Mouse (Mus musculus) induced T-regulatory cell, adult 2 months (primary cell): Measurements from ENCODE around the gene Rfx4.

Experiments used
- DNase-seq: peaks from one replicate; pipeline ENCODE4 v3.0.0-alpha.2; 2012; ENCODE audit warnings: low read depth

Rfx4 gene

DNA sequence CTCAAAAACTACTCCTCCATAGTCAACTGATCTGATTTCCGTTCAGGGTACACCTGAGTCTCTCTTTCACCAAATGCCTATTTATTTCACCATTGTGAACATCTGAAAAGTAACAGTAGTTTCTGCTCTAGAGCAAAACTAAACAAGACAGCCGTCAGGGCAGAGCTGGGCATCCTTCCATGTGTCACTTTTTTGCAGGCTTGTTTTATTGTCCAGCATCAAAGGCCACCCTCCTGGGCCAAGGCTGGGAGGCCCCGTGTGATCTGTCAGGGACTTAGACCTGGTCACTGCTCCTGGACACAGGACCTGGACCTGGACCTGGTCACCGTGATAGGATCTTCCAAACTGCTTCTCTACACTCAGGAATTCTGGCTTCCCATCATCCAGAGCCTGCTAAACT, 116.1 kb downstream of the Rfx4 start:
- no peak for DNase-seq

DNA sequence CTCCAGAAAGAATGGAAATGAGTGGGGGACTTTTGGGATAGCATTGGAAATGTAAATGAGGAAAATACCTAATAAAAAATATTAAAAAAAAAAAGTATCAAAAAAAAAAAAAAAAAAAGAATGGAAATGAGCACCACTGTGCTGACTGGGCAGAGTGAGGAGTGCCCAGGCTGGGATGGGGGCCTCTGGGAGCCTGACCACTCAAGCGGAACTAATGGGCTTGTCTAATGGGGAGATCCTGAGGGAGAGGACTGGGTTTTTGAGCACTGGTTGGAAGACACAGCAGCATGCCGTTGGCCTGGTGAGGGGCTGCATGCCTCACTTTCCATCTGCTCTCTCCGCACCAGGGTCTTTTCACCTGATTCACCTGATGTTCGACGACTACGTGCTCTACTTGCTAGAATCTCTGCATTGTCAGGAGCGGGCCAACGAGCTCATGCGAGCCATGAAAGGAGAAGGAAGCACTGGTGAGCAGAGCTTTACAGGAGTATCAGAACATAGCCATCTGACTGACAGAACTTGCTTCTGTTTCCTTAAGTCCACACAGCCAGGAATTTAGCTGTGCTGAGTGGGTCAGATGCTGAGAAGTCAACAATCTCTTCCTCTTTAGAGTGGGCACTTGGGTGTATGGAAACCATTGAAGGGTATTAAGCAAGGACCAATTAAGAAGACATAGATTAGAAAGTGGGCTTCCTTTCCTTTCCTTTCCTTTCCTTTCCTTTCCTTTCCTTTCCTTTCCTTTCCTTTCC, 124.1 kb downstream of the Rfx4 start:
- DNase-seq = no peak

DNA sequence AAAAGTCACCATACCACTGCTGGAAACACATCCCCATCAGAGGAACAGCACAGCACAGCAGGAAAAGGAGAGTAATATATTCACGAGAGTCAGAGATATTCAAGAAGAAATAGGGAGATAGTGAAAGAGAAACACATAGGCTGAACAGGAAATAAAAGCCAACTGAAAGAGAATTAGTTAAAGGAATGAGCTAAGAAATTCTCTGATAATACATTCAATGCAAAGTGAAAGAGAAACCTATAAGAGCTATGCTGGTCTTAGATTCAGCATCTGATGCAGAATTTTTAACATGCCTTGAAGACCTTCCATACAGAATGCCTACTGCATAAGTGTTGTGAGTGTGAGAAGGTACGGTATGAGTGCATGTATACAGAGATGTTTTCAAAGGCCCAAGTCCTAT, 126.7 kb downstream of the Rfx4 start:
- peak; percentile 36 for DNase-seq

DNA sequence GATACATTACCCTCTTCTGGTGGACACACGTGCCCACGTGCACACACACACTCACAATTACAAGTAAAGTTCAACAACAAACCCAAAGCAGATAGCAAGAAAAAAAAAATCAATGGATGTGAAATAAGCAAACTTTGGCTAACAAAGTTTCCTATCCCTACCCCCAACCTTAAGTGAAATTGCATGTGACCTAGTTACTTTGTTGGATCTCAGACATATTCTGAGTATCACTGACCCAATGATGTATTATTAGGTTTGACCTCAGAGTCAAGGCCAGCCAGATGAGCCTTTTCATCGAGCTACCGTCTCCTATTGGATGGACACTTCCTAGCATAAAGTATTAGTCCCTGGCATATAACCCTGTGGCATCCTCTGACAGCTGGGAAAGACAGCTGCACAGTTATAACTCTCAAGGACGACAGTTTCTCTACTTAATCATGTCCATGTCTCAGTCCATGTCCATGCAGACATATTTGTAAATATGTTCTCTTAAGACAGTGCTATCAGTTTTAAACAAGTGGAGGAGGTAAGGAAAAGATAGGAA, 129.6 kb downstream of the Rfx4 start:
- no peak for DNase-seq

DNA sequence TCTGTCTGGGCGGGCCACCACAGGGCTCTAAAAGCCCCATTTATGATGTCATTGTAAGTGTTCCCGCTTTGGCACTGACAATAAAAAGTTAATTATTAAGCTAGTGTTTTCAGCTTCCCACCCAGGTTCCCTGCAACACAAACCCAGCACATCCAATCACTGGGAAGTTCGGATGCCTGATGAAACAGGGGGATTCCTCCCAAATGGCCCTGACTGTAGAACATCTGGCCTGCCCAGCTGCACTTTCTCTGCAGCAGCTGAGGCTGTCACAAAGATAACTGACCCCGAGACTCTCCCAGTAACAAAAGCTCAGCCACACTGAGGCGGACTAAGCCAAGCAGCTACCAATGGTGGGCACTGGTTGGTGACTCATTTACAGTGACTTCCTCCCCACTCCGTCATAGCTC, 130.4 kb downstream of the Rfx4 start:
- DNase-seq = no peak

DNA sequence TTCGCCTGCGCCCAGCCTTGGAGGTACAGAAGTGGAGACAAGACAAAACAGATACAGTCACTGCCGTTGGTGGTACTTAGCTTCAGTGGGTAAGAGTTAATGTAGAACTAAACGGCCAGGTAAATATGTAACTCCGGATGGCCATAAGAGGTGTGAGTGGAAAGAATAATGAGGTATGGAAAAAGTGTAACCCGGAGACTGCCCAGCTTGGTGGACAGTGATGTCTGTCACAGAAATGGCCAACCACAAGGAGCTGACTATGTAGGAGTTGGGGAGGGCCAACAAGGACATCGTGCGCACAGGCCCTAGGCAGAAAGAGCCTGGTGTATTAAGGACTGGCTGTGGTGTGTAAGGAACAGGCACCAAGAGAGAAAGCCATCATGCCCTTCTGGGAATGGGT, 130.9 kb downstream of the Rfx4 start:
- no peak for DNase-seq

DNA sequence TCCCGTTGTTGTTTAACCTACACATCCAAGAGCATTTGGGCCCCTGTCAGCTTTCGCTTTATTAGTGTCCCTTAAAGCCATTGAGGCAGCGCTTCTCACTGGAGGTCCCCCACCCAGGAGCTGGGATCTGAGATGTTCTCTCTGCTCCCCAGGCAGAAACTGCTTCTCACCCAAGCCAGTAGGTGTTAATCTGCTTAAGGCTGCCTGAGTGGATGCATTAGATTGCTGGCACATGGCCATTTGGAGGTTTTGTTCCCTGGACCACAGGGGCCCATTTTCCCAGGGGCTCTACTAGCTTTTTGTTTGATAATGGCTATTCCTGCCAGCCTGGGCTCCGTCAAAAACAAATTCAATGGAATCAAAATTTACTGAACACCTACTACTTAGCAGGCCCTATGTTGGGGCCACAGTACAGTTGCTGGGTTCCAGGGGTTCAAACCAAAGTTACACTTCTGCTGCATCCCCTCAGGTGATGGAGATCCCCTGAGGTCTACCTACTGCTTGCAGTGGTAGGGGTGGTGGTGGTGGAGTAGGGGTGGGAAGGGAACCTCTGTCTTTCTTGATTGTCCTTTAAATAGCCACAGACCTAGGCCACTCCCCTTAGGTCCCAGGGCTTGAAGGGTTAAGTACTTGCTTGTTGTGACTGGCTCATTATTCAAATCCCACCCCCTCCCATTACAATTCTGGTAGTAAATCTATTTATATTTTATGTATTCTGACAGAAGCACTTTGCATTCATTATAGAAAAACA, 133.4 kb downstream of the Rfx4 start:
- DNase-seq = no peak

DNA sequence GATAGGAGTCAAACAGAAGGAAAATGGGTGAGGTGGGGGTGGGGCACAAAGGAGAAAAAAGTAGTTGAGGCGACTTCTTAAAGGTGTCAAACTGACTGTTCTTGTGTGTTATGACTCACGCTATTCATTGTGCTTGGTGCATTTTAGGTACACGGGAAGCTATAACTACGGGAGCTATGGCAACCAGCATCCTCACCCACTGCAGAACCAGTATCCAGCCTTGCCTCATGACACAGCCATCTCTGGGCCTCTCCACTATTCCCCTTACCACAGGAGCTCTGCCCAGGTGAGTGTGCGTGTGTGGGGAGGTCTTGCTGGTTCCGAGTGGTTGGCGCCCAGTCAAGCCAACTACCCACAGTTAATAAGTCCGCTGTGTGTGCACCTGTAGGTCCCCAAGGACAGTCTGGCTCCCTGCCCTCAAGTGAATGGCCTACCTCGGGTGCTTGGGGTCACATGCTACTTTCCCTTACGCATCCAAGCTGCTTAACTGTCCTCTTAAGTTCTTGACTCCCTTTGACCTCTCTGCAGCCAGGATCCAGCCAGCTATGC, 140.0 kb downstream of the Rfx4 start:
- DNase-seq = peak; percentile 46

DNA sequence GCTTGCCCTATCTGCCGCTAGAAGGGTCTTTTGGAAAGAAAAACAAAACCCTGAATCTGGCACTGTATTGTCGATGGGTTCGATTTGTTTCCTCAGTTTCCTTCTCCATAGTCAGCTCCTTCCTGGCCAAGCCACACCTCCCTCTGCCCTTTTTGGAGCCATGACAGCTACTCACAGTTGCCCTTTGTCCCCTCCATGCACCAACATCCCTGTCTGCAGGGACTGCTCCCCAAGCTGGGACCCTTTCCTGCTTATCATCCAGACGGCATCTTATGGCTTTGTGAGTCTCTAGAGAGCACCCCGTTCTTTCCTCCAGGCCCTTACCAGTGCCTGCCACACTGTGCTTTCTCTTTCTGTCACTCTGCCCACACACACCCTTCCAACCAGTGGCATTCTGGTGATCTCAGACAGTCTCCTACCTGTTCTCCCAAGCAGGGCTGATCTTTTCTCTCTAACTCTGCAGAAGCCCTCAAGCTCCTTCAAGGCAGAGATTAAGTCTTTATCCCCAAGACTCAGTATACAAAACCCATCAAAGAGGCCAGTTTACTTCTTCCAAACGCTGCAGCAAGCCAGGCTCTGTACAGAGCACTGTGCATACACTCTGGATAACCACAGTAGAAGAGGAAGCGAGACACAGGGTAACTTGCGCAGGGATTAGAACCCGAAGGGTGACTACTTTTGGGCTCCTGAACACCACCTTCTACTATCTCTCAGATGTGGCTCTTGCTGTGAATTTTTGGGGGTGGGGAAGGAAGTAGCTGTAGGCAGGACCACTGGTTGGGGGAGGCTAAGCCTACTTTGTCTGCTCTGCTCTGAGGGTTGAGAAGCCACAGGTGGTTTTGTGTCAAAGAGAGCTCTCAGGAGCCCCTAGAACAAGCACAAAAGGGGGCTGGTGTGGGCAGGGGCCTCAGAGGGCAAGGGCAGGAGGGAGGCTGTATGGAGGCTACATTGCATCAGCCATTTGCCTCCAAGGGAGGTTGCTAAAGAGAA, 141.4 kb downstream of the Rfx4 start:
- DNase-seq = peak; percentile 33

DNA sequence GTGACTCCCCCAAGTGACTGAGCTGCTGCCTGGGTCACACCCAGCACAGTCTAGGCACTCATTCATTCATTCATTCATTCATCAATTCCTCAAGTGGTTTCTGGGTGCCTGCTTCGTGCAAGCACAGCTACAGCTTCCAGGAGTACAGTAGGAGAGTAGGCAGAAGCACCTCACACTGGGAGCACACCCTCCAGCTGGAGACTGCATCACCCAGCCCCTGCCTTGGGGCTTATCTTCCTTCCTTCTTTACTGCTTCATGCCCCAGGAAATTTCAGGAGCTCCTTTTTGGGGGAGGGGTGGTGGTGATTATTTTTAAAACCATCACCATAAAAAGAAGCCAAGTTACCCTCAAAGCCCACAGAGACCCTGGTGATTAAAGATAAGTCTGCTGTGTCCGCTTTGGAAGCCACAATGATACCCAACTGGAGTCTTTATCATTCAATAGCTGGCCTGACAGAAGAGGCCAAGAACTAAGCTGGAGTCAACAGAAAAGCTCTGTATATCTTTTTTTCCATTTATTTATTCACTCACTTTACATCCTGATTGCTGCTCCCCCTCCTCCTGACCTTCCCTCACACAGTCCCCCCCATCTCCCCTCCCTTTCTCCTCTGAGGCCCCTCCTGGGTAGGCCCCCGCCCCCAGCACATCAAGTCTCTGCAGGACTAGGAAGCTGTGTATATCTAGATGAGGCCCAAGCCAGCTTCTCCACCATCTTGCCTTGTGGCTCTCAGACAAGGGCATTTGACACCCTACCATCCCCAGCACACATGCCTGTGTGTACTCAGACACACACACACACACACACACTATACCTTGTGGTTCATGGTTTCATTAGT, 142.5 kb downstream of the Rfx4 start:
- DNase-seq = no peak

DNA sequence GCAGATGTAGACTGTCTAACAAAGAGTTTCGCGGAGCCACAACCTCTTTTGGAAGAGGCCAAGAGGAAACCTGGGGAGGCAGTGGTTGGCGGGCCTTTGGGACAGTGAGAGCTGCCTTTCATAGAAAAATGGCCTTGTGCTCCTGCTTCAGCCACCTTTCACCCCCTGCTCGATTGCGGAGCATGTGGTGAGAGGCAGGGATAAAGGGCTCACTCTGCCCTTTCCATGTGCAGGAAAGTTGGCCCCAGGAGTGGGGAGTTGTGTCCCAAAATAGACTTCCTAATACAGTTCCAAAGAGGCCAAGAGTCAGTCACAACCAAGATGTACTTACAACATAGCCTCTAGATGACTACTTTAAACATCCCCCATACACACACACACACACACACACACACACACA, 145.8 kb downstream of the Rfx4 start:
- no peak for DNase-seq

DNA sequence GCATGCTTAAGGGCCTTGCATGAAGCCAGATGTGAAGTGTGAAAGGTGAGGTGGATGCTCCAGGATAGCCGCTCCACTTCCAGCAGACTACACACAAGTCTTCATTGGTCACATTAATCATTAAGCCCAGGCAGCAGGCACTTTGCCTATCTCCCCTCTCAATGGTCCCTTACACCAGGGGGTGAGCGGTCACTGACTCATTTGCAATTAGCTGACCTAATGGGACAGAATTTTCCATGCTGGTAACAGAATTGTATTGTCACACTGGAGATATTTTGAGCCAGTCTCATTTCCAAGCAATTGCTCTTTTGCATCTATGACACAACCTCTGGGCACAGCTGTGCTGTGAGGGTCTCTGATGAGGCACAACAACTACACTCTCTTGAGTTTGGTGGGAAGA, 146.4 kb downstream of the Rfx4 start:
- DNase-seq = no peak

DNA sequence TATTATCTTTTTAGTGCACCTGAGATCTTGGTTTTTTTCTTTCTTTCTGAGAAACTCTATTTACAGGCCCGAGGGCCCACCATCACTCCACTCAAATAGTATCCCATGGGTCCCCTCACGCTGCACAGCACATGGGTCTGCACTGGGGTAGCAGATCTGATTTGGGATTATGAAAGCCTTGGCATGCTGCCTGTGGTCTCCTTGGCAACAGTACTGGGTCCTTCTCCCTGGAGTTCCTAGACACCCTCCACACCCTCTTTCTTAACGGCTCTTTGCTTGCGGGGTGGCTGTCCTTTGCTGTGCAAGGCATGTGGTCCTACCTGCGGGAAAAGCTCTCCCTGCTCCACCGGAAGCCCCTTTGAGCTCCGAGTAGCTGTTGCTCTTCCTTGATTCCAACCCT, 147.4 kb downstream of the Rfx4 start:
- DNase-seq = no peak

DNA sequence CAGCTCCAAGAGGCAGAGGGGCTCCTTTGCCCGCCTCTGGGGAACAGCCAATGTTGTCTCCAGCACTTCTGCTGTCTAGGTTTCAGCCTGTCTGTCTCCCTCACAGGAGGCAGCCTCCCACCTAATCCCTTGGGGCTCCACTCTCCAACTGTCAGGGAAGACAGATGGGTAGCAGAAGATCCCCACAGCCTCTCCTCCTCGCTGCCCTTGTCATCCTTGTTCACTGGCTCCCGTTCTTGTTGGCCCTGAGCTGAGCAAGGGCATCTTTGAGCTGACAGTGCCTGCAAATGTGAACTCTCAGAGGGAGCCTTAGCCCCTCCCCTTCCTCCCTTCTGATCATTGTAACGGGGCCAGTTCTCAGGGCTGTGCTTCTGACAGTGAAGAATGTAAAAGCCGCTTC, 147.9 kb downstream of the Rfx4 start:
- no peak for DNase-seq

DNA sequence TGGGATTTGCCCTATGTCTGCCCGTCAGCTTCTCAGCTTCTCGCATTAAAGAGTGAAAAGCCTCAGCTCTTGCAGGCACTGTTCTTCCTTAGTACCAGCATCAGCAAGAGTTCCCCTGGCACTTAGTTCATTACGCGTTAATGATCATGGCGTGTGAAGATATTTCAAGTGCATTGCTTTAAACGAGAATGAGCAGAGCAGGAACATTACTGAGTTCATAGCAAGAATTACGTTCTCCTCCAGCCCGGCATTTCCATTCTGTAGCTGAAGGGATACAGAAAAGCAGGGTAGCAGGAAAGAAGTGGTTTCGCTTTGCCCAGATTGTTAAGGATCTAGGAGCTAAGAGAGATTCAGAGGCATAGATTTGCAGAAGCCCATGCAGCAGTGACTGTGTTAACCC, 151.0 kb downstream of the Rfx4 start:
- no peak for DNase-seq

DNA sequence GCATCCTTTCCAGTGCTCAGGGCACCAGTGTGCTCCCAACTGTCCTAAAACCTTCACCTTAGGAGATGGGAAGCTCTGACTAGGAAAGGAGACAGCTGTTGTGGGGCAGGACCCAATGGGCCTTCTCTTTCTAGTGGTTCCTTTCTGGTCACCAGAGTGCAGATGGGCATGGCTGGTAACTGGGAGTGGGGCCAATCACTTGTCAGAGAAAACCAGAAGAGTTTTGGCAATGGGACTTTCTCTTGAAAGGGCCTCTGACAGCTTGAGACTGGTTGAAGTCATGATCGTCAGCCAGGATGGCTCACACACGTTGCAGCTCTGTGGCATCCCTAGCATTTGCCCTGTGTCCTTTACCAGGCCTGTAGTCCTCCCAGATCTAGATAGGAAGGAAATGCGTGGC, 152.1 kb downstream of the Rfx4 start:
- no peak for DNase-seq

DNA sequence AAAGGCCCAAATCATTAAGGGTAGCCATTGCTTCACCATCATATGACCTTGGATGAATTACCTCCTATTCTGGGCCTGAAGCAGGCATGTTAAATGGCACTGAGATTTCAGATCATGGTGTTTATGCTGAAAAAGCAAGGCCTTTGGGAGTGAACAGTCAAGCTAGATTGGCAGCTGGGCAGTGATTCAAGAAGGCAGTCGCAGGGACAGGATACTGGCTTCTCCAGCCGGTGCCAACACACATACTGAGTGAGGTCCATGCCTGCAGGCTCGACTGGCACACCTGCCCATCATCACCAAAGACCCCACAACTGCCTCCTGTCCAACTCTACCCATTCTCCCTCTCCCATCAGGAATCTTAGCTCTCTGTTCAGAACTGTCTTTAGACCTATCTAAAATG, 152.6 kb downstream of the Rfx4 start:
- no peak for DNase-seq

DNA sequence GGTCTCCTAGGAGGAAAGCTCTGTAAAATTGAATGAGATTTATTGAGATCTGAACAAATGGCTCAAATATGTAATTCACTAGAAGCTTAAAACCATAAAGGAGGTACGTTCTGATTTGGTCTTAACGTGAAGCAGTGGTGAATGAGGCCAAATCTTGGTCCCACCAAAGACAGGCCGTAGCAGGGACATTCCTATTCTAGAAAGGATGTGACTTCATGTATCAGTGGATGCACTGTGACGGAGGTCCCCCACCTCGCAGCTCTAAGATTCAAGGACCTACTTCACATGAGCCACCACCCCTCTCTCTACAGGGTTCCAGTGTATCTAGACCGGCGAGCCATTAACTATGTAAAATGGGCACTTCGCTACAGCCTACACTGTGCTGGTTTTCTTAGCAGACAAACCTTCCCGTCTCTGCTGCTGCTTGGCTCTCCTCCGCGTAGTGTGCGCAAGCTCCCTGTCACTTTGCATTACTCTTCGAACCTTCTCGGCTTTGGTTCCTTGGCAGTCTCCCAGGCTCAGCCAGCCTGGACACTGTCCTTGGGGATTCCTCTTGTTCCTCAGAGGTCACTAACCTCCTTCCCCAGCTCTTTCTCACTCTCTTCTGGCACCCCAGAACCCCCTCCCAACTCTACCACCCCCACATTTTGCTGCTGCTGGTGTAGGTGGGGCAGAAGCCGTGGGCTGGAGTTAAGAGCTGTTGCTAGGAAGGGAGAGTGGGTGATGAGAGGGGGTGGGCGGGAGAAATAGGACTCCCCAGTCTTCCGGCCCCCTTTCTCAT, 153.3 kb downstream of the Rfx4 start:
- no peak for DNase-seq

DNA sequence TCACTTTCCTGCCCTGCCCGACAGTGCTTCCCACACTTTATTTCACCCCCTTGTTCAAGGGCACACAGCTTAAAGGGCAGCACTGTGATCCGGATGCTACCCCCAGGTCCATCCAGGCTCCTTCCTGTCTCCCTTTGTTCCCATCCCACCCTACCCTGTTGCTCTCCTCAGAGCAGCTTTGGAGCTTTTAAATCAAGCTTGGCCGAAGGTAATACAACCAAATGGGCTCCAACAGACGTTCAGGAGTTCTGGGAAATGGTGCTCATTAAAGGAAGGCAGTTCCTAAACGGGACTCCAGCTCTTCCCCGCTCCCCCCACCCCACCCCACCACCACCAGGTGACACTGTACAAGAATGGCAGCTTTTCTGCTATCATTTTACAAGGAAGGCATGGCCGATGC, 154.3 kb downstream of the Rfx4 start:
- no peak for DNase-seq

DNA sequence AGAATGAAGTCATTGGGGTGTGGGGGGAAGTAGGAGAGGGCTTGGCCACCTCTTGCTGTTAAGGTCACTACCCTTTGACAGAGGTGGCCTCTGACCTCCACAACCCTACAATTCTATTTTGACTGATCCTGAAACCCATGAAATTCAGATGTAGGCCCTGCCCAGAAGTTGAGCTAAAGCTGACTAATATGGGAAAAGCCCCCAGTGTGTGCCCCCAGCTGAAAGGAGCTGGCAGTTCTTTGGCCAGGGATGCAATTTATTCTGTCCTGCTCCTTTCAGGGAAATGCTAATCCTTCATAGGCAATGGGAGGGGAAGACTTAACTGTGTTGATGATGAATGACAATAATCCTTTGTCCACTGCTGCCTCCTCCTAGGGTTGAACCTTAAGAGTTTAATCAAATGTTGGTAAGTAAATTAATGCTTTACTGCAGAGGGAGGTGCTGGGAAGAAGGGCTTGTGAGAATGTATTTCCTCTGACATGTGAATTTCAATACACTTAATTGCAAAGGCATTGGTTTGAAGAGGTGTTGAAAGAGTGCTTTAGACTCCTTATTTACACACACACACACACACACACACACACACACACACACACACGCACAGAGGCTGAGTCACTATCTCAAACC, 155.0 kb downstream of the Rfx4 start:
- DNase-seq = no peak
